Mouse (Mus musculus) lung, adult 18-20 months (tissue): Measurements from ENCODE around the gene Ap5z1.

Experiments
- DNase-seq, 2 experiments: peaks; one replicate each; pipeline ENCODE4 v3.0.0; 2022; ENCODE audit warnings: mixed read lengths in 2 of 2

Ap5z1 gene

DNA sequence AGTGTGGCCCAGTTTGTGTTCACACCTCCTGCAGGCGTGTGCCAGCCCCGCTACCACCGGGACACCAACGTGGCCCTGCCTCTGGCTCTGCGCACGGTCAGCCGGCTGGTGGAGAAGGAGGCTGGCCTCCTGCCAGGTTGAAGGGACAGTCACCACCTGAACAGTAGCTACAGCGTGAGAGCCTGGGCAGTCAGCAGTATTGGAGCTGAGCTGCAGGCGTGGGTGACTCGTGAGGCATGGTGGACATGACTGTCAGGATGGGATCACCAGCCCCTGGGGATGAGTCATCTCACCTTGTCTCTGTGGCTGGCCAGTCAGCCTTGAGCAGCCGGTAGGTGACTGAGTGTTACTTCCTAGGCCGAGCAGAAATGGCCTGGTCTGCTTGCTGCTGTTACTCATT lies 13.6 kb downstream of the Ap5z1 start:
- DNase-seq = no peak

DNA sequence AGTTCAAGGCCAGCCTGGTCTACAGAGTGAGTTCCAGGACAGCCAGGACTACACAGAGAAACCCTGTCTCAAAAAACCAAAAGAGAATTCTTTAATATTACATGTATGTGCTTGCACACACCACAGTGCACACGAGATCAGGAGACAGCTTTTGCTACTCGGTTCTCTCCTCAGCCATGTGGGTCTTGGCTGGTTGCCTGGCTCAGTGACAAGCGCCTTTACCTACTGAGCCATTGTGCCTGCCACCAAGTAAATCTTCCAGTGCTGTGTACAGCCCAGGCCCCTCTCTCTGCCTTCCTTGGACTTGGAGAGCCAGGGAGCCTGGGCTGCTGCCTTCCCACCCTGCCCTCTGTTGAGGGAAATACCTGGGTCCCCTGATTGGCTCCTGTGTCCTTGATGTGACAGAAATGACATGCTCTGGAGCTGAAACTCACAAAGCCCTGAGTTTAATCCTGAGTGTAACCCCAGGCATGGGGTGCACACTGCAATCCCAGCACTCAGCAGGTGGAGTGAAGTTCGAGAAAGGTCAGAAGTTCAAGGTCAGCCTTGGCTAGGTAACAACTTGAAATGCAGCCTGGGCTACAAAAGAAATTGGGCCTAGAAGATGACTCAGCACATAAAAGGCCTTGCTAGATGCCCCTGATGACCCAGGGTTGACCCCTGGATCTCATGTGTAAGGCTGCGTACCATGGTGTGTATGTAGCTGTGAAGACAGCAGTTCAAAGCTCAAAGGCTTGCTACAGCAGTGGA lies 14.3 kb downstream of the Ap5z1 start:
- DNase-seq = no peak

DNA sequence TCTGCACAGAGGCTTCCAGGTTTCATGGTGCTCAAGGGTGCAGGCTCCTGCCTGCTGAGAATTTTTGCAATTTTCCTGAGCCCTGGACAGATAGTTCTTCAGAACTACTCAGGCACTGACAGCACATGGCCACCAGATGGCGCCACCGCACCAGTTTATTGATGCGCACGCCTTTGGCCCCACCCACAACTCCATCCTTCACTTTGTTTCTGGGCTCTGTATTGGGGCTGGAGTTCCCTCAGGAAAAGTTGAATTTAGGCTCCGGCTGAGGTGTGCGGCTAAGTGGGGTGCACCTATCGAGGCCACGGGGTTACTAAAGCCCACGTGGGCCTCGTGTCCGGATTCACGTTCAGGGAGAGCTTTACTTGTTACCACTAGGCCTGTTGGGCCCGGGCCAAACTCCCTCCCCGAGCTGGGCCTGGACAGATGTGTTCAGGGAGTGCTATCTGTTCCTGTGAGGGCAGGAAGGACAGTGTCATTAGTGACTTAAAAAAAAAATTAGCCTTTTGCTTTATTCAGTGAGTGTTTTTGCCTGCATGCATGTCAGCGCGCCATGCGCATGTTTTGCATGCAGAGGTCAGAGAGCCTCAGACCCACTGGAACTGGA lies 15.2 kb downstream of the Ap5z1 start:
- DNase-seq = peak; percentile 72 to 76

DNA sequence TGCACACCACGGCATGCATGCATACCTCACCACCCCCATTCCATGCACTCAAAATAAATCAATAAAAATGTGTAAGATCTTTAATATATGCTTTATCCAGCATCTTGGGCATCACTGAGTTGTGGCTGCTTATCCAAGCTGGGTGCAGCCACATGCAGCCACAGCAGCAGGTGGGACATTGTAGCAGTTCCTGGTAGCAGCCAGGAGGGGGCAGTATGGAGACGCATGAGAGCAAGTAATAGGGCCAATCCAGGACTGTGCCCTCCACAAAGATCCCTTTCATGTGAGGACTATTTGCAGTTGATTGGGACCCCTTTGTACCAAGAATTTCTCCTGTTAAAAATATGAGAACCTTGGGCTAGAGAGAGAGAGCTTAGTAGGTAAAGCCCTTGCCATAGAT lies 18.8 kb downstream of the Ap5z1 start:
- no peak for DNase-seq

DNA sequence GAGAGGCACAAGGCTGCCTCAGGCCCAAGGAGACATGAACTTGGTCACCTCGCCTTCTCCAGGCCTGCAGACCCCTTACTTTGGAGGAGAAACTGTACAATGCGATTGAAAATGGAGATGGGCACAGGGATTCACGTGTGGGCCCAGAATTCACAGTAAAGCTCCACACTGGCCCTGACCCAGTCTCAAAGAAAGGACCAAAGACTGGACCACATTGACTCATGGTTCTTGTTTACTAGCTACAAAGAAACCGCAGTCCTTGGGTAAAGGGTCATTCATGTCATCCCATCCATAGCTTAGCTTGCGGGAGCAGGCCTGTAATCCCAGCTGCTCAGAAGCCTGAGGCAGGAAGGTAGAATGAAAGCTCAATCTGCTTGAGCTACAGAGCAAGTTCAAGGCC lies 19.8 kb downstream of the Ap5z1 start:
- no peak for DNase-seq

DNA sequence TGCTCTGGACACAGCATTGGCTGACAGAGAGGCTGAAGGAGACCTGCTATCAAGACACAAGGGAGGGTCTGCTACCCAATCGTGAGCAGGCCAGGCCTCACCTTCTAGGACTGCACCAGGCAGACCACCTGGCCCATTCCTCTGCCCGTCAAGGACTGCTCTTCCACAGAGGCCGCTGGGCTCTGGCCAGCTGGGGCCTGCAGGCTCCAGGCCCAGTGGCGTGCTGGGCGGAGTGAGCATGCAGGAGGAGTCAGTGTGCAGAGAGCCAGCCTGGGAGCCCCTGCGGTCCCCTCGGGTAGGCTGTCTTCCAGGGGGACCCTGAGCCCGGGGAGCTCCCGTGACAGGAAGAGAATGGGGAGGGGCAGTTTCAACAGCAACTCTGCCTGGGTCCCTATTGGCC lies 22.9 kb downstream of the Ap5z1 start:
- no peak for DNase-seq

DNA sequence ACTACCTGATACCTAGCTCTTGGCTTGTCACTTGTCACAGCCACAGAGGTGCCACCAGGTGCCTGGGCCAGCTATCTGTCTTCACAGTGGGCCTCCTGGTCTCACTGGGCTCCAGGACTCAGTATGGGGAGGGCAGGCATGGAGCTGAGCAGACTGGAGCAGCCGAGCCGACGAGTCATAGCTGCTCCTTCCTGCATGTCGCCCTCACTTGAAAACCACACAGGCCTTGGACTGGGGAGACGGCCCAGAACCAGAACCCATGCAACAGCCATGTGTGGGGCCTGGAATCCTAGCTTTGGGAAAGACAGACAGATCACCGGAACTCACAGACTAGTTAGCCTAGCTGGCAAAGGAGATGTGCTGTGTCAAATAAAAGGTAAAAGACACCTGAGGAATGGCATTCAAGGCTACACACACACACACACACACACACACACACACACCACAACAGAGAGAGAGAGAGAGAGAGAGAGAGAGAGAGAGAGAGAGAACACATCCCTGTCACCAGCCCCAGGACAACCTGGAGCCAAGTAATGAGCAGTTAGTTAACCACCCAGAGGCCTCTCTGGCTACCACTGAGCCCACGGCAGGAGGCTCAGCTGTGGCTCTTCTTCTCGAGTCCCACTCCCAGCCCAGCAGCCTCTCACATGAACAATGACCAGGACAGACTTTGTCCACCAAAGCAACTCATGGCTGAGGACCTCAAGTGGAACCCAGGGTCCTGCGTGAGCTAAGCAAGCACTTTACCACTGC lies 26.4 kb downstream of the Ap5z1 start:
- DNase-seq = no peak

DNA sequence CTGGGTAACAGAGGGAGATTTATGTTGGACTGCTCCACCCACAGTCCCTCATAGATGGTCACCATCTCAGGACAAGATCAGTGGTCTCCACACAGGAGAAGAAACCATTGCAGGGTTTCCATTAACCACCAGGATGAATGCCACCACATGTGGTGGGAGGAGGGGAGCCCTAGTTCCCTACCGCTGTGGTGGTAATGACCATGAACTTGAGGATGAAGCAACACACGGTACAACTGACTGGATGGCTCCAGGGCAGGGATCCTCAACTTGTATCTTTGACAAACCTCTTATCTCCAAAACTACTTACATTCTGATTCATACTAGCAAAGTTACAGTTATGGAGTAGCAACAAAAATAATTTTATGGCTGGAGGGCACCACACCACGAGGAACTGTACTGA lies 29.6 kb downstream of the Ap5z1 start:
- DNase-seq = no peak

DNA sequence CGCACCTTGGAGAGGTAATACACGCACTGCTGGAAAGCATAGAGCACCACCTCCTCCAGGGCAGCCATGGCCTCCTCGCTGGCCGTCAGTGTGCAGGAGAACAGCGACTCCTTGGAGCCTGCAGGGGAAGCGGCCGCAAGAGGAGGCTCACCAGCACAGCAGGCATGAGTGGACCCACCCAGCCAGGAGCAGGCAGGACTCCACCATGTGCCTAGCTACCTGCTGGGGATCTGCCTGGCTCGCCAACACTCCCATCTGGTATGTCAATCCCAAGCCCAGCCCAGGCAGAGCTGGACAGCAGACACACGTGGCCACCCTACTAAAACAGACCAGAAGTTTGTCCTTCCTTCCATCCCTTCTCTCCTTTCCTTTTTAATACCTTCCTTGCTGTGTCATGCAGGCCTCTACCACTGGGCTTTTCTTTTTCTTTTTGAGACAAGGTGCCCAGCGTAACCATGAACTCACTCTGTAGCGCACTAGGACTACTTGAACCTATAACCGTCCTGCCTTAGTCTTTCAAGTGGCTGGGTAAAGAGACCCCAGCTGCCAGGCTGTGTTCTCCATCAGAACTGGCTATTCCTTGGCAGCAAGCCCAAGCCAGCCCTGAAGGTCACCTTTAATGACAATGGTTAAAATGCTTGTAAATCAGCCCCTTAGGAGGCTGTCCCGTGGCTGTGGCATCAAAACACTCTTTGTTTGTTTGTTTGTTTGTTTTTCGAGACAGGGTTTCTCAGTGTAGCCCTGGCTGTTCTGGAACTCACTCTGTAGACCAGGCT lies 31.8 kb downstream of the Ap5z1 start:
- DNase-seq = no peak

DNA sequence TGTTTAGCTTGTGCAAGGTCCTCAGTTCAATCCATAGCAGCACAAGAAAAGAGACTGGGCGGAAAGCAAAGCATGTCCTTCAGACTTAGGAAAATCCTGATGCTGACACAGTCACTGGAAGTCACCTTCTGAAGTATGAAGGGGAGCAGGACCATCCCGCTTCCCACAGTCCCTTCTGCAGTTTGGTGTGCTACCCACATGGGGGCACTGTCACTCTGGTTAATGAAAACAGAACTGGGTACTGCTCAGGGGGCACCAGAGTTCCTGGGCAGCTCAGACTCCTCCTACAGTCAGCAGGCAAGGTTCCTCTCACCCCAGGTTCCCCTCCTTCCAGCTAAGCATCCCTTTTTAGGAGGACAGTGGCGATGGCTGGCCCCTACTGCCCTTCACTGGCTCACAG lies 35.2 kb downstream of the Ap5z1 start:
- DNase-seq = no peak

DNA sequence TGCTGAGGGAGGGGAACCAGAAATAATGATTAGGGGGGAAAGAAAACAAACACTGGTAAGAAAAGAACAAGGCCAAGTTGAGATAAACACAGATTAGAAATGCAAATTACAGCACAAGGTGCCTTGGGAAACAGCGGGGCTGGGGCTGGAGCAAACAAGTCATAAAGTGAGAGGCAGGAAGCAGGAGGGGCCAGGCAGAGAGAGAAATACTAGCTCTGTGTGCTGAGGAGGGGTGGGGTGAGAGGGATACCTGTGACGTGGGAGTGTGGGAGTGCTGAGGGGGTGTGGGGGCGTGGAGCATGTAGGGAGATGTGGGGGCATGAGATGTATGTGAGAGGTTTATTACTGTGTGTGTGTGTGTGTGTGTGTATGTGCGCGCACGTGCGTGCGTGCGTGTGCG lies 37.2 kb downstream of the Ap5z1 start:
- no peak for DNase-seq

DNA sequence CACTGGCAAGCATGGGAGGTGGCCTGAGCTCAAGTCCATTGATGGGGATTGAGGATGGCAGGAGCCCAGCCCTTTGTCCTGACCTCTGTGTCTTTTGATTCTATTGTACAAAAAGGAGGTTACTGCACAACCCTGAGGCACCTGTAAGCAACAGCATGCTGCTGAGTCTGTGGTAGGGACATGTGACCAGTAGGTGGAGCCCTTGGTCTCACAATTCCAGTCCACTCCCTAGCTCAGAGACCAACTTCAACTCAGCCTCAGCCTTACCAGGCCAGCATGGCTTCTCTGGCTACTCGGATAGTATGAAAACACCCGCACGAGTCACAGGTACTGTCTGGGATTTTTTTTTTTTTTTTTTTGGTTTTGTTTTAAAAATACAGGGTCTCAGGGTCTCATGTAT lies 38.7 kb downstream of the Ap5z1 start:
- peak; percentile 78 to 86 for DNase-seq

DNA sequence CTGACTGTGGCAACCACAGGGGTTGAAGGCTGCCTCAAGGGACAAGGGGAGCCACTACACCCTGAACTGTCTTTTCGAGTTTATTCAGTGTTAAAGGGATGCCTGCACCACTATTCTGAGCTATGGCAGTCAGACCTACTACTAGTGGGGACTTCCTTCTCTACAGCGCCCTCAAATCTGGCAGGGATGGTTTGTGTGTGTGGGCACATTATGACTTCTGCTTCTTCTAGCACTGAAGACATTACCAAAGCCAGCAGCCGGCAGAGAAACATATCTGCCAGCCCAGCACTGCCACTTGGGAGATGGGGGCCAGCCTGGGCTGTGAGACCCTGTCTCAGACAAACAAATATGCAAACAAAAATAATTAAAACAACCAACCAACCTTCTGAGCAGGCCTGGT lies 40.4 kb downstream of the Ap5z1 start:
- DNase-seq = no peak

DNA sequence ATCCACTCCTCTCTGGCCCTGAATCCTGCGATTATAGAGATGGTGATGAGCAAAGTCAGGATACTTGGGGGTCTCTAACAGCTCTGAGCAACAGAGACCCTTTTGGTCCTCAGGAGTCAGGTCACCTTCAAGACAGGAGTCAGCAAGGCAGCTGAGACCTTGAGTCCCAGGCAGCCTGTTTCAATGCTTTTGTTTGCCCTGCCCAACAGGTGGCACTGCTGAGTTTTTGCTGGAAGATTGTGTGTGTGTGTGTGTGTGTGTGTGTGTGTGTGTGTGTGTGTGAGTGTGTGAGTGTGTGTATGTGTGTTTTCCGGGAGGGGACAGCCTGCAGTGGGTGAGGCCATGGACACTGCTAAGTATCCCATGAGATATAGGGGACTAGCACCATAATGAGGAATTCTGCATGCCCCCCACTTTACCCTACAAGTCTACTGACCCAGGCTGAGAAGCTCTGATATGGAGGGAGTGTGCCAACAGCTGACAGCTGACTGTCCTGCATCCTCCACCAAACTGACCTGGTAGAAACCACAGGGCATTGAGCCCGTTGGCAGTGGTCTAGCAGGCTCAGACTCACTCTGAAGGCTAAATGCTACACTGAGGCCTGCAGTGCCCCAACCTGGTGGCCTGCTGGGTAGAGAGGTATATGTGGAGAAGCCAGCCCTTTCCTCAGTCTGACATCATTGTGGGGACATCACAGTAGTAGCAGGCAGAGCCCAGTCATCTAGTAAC lies 42.1 kb downstream of the Ap5z1 start:
- no peak for DNase-seq

DNA sequence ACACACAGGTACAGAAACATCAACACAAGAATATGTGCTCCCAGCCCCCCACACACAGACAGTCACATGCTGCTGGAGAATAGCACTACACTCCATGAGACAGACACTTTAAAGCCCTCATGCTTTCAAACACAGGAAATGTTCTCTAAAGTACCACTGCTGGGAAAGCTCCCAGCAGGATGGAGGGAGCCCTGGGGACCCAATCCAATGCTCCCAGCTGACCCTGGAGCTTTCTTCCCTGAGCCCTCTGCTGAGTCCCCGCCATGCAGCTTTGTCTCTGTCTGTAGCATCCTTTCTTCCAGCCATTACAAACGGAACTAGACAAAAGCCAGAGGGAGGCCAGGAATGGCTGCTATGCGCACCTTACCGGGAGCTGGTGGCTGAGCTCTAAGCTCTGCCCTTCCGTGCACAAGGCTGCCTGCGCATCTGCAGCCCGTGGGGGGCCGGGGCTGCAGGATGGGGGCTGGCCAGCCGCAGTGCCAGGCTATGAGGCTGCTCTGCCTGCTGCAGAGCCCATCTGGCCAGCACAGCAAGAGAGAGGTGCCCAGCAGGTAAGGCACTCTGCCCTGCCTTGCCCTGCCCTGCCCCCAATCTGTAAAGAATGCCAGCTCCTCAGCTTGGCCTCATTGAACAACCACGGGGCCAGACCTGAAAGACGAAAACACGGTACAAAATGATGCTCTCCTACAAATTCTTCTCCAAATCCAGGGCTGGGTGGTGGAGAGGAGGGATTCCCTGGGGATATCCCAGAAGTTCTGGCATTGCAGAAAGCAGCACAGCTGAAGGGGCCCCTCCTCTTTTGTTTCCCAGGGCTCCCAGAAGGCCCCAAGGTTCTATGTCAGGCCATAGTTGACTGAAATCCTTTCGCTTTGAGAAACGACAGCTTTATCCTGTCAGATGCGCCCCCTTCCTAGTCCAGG lies 45.7 kb downstream of the Ap5z1 start:
- peak; percentile 30 to 33 for DNase-seq

DNA sequence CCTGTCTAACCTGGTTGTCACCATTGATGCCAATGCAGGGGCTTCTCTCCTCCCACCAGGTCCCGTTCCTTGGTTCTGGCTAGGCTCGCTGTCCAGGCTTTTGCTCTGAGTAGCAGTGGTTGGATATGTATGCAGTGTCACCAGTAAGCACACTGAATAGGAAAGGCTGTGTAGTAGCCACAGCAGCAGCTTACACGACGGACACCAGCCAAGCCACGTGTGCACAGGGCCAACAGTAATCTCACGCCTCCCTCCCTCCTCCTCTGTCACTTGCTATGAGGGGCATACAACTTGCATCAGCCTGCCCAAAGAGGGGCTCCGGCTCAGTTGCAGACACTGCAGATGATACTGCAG lies 46.3 kb downstream of the Ap5z1 start:
- DNase-seq = no peak

DNA sequence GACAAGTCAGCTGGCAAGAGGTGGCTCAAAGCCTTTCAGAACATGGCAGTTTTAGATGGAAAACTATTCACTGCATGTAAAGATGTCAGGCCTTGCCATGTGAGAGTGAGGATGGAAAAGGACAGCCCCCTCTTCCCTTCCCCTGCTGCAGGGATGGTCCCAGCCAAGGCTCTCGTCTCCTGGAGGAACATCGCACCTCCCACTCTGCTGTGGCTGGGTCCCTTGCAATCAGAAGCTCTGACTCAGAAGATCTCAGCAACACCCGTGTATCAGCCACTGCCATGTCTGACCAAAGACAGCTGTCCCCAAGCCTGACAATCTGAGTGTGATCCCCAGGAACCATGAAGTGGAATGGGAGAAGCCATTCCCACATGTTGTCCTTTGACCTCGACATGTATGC lies 48.4 kb downstream of the Ap5z1 start:
- no peak for DNase-seq

DNA sequence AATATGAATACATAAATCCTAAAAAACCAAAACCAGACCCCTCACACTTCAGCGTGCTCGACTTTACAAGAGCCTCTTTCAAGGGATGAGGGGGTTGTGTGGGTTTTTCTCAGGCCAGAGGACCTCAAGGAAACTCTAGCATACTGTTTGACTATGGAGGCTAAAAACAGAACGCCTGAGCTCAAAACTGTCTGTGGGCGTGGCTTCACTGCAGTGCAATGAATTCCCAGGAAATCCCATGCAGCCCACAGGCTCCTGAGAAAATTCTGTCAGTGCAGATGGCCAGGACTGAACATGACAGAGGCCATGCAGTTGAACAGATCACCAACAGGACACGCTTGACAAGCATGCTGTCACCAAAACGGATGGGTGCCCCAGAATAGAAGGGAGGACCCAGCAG lies 55.2 kb downstream of the Ap5z1 start:
- DNase-seq = no peak

DNA sequence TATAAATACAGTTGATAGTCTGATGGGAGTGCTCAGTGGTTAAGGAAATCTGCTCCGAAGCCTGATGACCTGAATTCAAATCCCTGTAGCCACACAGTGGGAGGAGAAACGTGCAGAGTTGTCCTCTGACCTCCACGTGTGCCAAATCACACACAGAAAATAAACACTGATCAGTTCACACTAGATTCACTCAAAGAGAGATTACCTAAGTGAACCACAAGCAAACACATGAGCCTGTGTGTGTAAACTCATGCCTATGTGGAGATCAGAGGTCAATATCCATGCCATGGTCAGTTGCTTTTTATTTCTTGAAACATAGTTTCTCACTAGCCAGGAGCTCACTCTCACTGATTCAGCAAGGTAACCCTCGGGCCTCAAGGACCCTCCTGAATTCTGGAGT lies 56.6 kb downstream of the Ap5z1 start:
- DNase-seq = no peak

DNA sequence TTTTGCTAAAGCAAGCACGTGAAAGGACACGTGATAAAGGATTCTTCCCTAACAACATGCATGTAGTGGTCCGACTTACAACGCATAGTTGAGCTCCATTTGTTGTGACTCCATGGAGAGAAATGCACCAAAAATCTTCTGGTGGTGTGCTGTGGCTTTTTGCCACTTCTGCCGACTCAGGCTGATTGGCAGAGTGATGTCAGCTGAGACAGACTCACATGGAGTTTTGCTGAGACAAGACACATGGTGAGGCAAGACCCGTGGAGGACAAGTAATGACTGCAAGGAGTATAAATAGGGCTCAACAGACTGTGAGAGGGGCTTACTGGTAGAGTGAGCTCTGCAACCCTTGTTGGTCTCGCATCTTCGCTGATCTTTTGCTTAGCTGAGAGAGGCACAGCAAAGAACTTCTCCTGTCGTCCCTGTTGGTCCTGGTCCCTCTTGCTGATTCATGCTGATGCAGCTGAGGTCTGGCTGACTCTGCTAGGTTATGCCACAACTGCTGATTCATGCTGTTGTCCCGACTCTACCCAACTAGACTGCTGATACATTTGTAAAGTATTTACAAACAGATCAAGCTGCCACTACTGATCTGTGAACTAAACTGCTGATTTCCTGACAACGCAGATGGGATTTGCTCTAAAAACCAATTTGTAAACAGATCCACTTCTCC lies 57.6 kb downstream of the Ap5z1 start:
- no peak for DNase-seq
